Mouse (Mus musculus) lung, postnatal 10 days (tissue): ENCODE measurements around the gene Lztfl1.
"Not testable (repeated sequence)": the region's sequence is repeated elsewhere in the genome, so short reads cannot be mapped to it uniquely, and the experiment has no call there.

ENCODE experiments used
- DNase-seq: peaks from one replicate; pipeline ENCODE4 v3.0.0; 2021

Lztfl1 gene

DNA sequence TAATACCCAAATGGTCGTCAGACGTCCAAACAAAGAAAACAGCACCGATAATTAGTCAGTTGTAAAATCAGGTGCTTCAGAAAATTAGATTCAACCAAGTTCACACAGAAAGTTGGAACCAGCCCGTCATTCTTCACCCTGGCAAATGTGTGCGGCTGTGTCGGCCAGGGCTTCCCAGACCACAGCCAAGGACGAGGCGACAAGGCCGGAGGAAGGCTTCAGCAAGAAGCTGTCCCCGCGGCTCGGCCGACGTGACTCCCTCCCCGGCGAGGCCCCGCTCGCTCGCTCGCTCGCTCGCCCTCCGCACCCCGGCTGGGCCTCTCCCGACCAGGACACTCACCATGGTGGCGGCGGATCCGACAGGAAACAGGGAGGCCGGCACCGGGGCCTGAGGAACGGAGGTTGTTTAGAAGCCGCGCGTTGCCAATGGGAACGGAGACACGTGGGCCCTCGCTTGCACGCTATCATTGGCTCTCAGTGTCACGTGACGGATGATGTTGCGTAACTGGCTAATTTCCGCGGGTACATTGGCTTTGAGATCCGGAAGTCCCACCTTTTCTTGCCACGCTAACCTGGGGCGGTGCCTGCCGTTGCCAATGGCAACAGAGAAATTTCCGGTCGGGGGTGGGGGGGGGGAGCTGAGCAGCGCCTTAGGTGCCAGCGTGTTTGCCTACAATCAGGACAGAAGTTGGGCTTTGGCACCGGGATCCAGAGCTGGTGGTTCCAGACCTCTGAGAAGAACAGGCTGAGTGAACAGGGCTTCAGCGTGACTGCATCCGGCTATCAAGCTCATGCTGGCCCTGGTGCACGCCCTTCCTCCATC is at the start of gene Lztfl1:
Gene Lztfl1, minus strand, starts transcription at position 512 of the 823 bp plus-strand sequence.
- DNase-seq: peak; percentile 98

- DNase-seq: no peak
These were observed 49.5 kb upstream of the Lztfl1 start for GRCm38 (mm10) chr9:123766996-123767395.

DNA sequence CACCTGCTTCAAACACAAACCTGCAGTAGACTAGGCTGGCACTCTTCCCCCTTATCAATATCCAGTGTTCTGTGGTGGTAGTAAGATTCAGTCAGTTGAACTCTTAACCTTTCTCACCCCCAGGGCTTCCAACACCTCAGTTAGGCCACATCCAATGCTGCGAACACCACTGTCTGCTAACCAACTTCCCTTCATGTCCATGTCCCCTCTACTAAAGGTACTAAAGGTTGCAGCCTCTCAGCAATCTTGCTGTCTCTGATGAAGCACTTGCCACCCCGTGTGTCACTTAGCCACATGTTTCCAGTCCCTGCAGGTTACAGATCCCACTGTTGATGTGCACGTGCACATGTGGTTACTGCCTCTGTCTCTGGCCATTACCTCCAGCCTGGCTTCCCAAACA is 46.3 kb upstream of the Lztfl1 start:
- DNase-seq: no peak

DNA sequence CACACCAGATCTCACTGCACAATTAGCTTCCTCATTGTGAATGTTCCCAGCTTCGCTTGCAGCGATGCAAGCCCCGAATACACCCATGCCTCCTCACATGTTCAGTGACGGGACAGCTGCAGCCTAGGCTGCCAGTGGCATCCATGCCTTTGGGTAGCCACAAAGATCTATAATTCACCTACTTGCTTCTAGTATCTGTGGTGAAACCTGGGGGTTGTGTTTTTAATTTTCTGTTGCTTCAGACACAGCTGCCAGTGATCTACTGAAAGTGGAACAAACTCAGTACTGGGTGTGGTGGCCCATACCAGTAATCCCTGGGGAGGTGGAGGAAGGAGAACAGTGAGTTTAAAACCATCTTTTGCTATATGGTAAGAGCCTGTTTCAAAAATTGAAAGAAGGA is 45.4 kb upstream of the Lztfl1 start:
- DNase-seq: no peak

GRCm38 (mm10) chr9:123760806-123761205 is 43.3 kb upstream of the Lztfl1 start:
- no peak for DNase-seq

- DNase-seq: no peak
These were observed 41.1 kb upstream of the Lztfl1 start for GRCm38 (mm10) chr9:123758645-123759044.

GRCm38 (mm10) chr9:123758156-123758555 is 40.7 kb upstream of the Lztfl1 start:
- no peak for DNase-seq

- no peak for DNase-seq
These were observed 39.8 kb upstream of the Lztfl1 start for GRCm38 (mm10) chr9:123757326-123757725.

DNA sequence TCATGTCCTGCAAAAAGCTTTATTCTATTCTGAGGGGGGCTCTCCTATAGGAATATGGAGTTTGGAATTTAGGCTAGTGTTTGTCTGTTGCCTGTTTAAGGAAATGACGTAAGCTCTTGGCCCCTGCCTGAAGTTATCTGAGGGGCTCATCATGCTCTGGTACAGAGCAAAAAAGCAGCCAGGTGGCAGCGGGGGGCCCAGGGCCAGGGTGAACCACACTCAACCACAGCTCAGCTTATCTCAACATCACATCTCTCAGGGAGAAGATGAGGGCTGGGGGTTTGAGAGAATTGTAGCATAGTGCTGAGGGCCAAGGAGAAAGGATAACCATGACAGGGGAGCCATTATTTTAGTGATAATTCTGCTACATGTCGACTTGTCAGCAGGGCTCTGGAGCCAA is 39.3 kb upstream of the Lztfl1 start:
- no peak for DNase-seq

GRCm38 (mm10) chr9:123754333-123754732 is 36.8 kb upstream of the Lztfl1 start:
- DNase-seq: peak; percentile 8

GRCm38 (mm10) chr9:123749687-123750086 is 32.2 kb upstream of the Lztfl1 start:
- not testable (repeated sequence) for DNase-seq

GRCm38 (mm10) chr9:123740799-123741198 is 23.3 kb upstream of the Lztfl1 start:
- DNase-seq: no peak

DNA sequence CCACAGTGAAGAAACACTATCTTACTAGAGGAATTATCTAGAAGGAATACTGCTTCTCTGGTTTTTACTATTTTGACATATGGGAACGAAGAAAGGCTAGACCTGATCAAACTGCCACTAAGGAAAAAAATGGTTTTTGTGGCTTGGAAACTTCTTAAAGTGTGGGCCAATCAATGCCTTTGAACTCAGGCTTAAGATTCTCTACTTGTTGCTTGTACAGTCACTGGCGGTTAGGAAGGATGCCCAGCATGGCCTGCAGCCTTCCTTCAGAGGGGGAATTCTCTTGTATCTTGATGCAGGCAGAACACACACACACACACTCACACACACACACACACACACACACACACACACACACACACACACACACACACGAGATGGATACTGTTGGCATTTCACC is 16.6 kb upstream of the Lztfl1 start:
- no peak for DNase-seq

DNA sequence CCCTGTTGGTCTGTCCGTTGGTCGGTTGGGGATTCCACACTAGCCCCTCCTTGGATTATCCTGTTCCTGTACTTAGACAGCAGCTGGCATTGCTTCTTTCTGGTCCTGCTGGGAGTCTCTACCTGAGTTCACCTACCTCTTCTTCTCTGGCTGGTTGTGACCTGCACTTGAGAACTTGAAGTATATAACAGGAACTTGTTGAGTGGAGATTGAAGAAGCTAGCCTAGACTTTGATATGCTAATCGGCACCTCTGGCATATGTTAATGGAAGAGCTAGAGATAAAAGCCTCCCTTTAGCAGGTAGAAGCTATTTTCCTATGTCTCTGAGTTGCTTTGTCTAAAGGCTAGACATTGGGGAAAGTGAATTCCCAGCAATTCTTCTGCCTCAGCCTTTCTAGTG is 13.8 kb upstream of the Lztfl1 start:
- no peak for DNase-seq

DNA sequence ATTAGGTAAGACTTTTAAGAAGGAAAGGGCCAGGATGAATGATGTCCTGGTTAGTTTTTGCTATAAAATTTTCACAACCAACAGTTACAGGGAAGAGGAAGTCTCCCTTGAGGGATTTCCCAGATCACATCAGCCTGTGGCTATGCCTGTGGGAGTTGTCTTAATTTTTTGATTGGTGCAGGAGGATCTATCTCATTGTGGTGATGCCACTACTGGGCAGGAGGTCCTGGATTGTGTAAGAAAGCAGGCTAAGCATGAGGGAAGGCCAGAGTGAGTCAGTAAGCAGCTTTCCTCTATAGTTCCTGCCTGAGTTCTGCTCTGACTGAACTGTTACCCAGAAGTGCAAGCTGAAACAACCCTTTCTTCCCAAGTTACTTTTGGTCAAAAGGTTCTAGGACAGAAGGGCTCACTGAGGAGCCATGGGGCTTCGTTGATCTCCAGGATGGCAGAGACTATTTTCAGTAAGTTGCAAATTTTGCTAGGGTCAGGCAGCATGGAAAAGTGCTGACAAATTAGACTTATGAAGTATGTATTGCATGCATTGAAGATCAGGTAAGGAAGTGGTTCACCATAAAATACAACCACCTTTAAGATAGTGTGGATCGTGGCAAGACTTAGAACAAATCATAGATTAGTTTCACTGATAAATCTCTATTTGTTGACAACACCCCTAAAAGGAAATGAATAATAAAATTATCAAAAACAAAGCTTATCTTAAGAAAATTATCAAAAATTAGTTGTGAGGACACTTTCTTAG is 5.4 kb upstream of the Lztfl1 start:
- no peak for DNase-seq

- DNase-seq: no peak
These were observed 1.2 kb downstream of the Lztfl1 start for GRCm38 (mm10) chr9:123716301-123716700.

GRCm38 (mm10) chr9:123713111-123713510 is 4.4 kb downstream of the Lztfl1 start:
- DNase-seq: no peak

DNA sequence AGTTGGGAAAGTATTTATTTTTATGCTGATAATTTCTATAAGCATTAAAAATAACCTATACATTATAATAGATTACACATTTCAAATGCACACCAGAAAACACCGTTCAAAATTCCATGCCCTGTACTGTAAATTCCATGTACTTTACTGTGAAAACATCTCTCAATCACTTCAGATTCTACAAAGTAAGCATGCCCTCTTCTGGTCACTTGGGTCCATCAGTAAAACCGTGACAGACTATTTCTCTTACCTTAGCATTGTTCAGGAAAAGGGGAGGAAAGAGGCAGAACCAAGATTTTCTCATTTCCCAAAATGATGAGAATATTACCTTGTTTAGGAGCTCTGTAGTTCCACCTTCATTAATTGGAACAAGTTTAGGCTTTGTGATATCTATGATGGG is 8.3 kb downstream of the Lztfl1 start:
- DNase-seq: no peak

- no peak for DNase-seq
These were observed 15.7 kb downstream of the Lztfl1 start for GRCm38 (mm10) chr9:123701822-123702221.

DNA sequence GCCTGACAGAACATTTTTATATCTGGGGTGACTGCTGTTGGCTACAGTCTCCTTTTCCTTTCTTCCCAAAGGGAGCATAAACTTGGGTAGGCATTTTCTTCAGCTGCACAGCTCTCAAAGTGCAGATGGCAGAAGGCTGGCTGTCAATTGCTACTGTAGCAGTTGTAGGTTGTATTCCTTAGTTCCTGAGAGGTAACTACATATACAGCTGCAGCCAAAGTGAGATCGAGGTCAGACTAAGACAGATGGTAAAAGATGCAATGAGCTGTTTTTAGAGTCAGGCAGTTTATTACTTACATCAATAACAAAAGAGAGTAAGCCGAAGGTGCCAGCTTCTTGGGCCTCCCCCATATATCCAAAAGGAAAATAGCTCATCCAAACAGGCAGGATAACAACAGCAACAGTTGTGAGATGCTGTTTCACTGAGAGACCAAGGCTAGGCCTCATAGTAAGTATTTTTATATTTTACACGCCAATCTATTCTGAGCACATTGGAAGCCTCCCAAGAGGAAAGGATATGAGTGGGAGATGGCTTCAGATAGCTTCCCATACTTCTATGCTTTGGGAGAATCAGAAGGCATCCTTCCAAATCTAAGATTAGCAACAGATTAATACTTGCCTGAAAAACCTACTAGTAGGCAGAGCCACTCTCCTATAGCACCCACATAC is 21.7 kb downstream of the Lztfl1 start:
- DNase-seq: no peak

DNA sequence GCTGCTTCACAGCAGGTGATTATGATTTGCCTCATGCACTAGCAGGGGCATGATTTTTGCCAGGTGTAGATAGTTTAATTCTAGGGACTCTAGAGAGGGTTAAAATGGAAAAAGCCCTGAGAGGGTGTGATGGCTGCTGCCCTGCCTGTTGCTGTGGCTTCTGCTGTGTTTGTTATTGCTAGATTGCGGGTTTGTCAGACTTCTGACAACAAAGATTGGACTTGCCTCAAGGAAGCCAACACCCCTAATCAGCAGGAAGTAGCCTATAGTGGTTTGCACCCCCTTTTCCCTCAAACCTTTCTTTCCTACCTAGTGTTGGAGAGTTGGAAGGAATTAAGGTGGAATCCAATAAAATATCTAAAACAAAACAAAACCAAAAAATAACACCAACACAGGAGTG is 29.3 kb downstream of the Lztfl1 start:
- DNase-seq: no peak

DNA sequence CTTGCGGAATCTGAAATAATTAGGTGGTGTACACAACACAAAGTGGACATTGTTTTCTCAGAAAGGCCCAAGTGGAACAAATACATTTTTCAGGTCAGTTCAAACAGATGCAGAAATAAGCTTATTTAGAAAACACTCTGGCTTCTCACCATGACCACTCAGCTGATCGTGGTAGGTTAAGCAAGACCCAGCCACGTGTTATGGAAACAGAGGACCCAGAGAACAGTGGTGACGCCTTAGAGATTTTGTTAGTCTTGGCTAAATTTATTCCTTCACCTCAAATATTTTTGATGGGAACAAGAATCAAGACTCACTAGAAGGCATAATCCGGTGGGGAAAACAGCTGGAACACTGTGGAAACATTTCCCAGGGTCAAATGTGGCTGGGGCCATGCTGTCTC is 31.3 kb downstream of the Lztfl1 start:
- DNase-seq: no peak

- no peak for DNase-seq
These were observed 33.8 kb downstream of the Lztfl1 start for GRCm38 (mm10) chr9:123683704-123684103.

DNA sequence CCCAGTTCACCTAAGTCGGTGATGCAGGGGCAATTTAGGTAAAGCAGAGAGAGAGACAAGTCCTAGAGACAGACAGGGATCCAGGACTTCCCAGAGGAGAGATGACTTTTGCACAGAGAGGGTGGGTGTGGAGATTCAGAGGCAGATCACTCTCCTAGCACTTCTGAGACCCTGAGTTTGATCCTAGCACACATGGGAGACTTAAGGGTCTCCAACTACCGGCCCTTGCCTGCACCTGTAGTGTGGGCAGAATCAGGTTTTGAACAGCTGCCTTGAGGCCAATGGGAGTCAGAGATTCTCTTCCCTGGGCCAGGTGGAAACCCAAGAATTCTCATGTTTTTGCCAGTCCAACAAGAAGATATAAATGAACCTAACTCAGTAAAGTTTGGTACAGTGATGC is 38.3 kb downstream of the Lztfl1 start:
- DNase-seq: no peak
